Mouse (Mus musculus) liver, adult 2 months (tissue): ENCODE measurements around the gene Tmem255b.

Experiments used
- CTCF ChIP-seq: fragments of 200-500 bp; IDR thresholded peaks from 2 replicates; pipeline ENCODE4 v1.5.1; 2011; ENCODE audit warnings: low read depth, low read length, control low read depth
- POLR2A ChIP-seq: fragments of 200-500 bp; IDR thresholded peaks from 2 replicates; pipeline ENCODE4 v1.6.1; 2011; ENCODE audit warnings: low read length, control low read depth; ENCODE audit not compliant: insufficient read depth; ENCODE audit errors: extremely low read depth

DNA sequence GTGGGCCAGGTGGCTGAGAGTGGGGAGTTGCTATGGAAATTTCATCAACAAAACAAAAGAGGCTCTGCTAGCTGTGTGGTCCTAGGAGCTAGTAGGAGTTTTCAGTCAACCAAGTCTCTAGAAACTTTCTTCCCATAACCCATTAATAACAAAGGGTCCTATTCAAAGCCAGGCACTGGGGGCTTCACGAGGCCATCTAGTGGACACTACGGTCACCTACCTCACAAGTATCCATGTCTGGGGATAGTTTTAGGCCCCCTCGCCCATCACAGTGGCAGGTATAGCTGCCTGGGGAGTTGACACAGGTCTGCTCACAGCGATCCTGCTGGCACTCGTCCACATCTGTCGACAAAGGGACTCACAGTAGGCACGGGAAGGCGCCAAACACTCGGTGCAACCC, 40.9 kb downstream of the Tmem255b start:
- TF ChIP-seq POLR2A (no peak), CTCF (peak; percentile 28; the same call in 1 of the 2 replicates)
